Mouse (Mus musculus) limb, embryonic 13.5 days (tissue): ENCODE data around the gene Capn15. TPM values are rescaled to one million over a fixed set of nuclear protein-coding genes. Genes with fewer than 3 reads are reported as not detected.

Experiments
- ATAC-seq: fragments of 200-750 bp; cut with Nextera tagmentation; 2 replicates; pipeline ENCODE4 v1.8.0; 2017; ENCODE audit warnings: low read depth, moderate number of reproducible peaks, moderate TSS enrichment; ENCODE audit not compliant: low FRiP score
- H3K27ac ChIP-seq: fragments of 300-500 bp; sonication (generic); 2 replicates; pipeline ENCODE4 v1.5.1; 2015; ENCODE audit warnings: inconsistent platforms, mild to moderate bottlenecking, moderate library complexity
- H3K27me3 ChIP-seq: fragments of 300-500 bp; sonication (generic); 2 replicates; pipeline ENCODE4 v1.6.1; 2015; ENCODE audit warnings: mild to moderate bottlenecking, inconsistent platforms
- H3K36me3 ChIP-seq: fragments of 300-500 bp; sonication (generic); 2 replicates; pipeline ENCODE4 v1.6.1; 2015; ENCODE audit warnings: inconsistent platforms, mild to moderate bottlenecking, moderate library complexity
- H3K4me1 ChIP-seq: fragments of 300-500 bp; sonication (generic); 2 replicates; pipeline ENCODE4 v1.6.1; 2015; ENCODE audit warnings: inconsistent platforms
- H3K4me2 ChIP-seq: fragments of 300-500 bp; sonication (generic); replicated peaks from 2 replicates; pipeline ENCODE4 v1.6.1; 2015; ENCODE audit warnings: inconsistent platforms, mild to moderate bottlenecking, moderate library complexity
- H3K4me3 ChIP-seq: fragments of 300-500 bp; sonication (generic); 2 replicates; pipeline ENCODE4 v1.5.1; 2015; ENCODE audit warnings: moderate library complexity, mild to moderate bottlenecking, inconsistent platforms
- H3K9ac ChIP-seq: fragments of 300-500 bp; sonication (generic); 2 replicates; pipeline ENCODE4 v1.6.1; 2015; ENCODE audit warnings: mild to moderate bottlenecking, inconsistent platforms
- H3K9me3 ChIP-seq: fragments of 300-500 bp; sonication (generic); 2 replicates; pipeline ENCODE4 v1.6.1; 2016; ENCODE audit warnings: inconsistent platforms
- WGBS: fragments of 180-500 bp; shearing (Covaris S2); methylation state at CpG from one replicate; pipeline ENCODE4 v1.1.7; 2015; 5-methylcytosine and 5-hydroxymethylcytosine counted together
- polyA plus RNA-seq: library from polyadenylated mRNA; unstranded; fragments of >200 nt; fragmentation: Nextera tagmentation; extraction: Ambion mirVana; gene quantifications from 2 replicates; pipeline ENCODE4 v1.2.1, GENCODE M21; 2015

Gene Capn15
- polyA plus RNA-seq, 1 experiment from 2014 or later, result 25.4 TPM

DNA sequence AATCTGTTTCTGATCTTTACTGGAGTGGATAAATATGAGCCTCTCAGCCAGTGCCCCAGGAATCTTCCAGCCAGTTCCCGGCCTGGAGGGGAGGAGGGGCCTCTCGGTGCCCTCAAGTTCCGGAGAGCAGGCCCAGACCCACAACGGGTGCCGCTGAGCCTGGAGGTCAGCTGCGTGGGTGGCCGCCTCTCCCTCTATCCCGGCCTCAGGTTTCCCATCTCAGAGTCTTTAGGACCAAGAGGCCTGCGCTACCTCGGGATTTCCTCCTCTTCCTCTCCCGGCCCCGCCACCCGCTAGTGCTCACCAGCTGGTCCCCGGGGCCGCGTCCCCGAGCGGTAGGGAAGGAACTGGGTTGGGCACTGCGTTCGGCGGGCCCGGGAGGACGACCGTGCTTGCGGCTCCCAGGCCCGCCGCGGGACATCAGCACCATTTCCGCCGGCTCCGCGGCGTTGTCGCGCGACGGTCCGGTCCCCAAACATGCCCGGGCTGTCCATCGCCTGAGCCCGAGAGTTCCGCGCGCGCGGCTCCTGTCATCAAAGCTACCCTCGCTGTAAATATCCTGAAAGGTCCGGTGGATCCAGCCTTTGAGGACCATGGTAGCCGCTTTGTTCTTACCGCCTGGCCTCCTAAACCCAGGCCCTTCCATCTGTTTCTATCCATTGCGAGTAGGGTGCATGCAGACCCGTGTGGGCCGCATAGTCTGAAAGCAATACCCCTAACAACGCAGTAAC is 43.9 kb downstream of the Capn15 start:
- Histone ChIP-seq H3K36me3 (peaks cover 12% of the 10 kb centered on the region), H3K9me3 (no peaks in the 10 kb centered on the region), H3K4me2 (peak overlapping the region; percentile 75), H3K4me1 (peaks cover 19% of the 10 kb centered on the region), H3K4me3 (peak overlapping the region; percentile 87), H3K27ac (peak overlapping the region; percentile 84), H3K27me3 (no peaks in the 10 kb centered on the region), H3K9ac (peak overlapping the region; percentile 97)
- 2% methylated on average over 54 of the region's 54 CpGs for WGBS
- peak; percentile 74 for ATAC-seq

DNA sequence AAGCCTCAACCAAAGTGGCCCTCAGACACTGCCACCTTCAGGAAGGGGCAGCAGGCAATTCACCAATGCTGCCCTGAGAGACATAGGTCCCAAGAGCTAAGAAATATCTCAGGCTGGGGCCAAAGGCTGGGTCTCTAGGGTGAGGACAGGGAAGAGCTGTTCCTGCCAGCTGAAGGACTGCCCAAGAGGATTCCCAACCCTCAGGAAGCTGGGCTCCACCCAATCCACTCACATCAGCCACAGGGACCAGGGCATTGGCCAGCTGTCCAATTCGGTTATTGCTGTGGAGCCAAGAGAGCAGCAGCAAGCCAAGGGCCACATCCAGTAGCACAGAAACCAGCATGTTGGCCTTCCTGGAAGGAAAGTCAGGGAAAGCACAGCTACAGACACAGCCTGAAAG is 51.1 kb downstream of the Capn15 start:
- Histone ChIP-seq H3K4me2 (no peak overlapping the region), H3K4me3 (no peak overlapping the region), H3K9ac (no peak overlapping the region), H3K27ac (no peak overlapping the region), H3K36me3 (peaks cover 81% of the 10 kb centered on the region), H3K9me3 (no peaks in the 10 kb centered on the region), H3K4me1 (no peaks in the 10 kb centered on the region), H3K27me3 (no peaks in the 10 kb centered on the region)
- WGBS, result 94% methylated on average over 1 of the region's 1 CpGs
- no peak for ATAC-seq

DNA sequence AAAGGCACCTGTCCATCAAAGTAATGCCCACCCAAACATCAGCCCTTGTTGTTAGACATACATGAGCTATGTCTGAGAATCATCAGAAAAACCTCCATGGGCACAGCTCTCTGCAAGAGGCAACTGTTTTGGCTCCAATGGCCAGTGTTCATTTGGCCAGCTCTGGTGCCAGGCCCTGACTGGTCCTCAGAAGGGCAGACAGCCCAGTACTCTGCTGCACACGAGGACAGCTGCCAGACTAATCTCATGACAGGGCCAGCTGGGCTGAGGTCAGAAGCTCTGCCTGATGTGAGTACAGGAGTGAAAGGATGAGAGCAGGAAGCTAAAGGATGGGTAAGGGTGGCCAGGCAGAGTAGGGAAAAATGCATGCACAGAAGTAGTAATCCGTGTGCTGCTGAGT is 60.2 kb downstream of the Capn15 start:
- Histone ChIP-seq H3K4me3 (no peak overlapping the region), H3K27ac (no peak overlapping the region), H3K9me3 (no peaks in the 10 kb centered on the region), H3K36me3 (peaks cover 50% of the 10 kb centered on the region), H3K4me1 (0 out of 2 replicates have a peak, but pooled peaks cover 6% of the 10 kb centered on the region), H3K4me2 (no peak overlapping the region), H3K9ac (no peak overlapping the region), H3K27me3 (no peaks in the 10 kb centered on the region)
- WGBS, result 72% methylated on average over 2 of the region's 2 CpGs
- no peak for ATAC-seq

DNA sequence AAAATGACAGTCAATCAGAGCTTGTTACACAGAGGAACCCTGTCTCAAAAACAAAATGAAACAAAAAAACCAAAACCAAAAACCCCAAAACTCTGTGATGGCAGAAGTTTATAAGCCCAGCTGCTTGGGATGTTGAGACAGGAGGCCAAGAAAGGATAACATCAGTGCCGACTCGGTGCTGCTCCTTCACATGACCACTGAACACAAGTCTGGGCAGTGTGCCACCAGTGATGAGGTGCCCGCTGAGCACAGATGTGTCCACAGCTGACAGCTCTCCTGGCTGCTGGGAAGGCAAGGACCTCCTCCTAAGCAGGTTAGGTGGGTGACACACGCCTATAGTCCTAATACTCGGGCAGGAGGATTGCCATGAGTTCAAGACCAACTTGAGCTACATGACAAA is 63.5 kb downstream of the Capn15 start:
- H3K27me3 ChIP-seq, result no peaks in the 10 kb centered on the region
- H3K4me1 ChIP-seq, result peaks cover 20% of the 10 kb centered on the region
- 86% methylated on average over 5 of the region's 5 CpGs for WGBS
- H3K4me3 ChIP-seq, result no peak overlapping the region
- no peak overlapping the region for H3K4me2 ChIP-seq
- peaks cover 23% of the 10 kb centered on the region for H3K36me3 ChIP-seq
- no peak for ATAC-seq
- no peak overlapping the region for H3K27ac ChIP-seq
- H3K9me3 ChIP-seq, result no peaks in the 10 kb centered on the region
- no peak overlapping the region for H3K9ac ChIP-seq

DNA sequence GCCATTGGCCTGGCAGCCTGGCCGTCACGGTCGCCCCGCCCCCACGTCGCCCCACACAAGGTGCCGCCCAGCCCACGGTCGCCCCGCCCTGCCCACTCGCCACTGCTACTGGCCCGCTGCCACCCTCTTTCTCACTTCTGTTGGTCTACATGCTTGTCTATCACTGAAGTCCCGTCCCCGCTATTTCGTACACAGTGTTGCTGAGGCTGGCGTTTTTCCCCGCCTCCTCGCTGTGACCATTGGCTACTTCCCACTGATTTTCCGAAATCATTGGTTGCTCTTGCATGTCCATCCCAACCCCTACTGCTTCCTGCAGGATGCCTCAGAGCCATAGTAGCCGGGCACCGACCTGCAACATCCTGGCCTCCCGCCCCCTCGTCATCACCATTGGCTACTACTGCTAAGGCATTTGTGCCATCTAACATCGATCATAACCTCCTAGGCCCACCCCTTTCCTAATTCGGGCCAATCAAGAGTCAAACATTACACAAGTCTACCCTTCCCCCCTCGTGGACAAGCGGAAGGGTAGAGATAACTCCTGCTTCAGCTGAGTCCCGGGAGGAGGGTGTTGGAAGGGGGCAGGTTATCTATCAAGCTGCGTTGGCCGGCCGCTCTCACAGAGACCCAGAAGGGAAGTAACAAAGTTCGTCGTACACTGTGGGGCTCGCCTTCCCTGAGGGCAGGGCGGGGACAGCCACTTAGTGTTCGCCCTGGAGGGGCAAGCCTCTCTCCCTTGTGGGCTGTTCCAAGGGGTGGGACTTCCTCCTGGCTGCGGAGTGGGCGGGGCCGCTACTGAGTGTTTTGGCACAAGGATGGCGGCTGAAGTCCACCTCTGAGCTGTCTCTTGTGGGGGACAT is 65.6 kb downstream of the Capn15 start:
- peaks cover 20% of the 10 kb centered on the region for H3K4me1 ChIP-seq
- peak overlapping the region; percentile 97 for H3K4me3 ChIP-seq
- H3K27ac ChIP-seq, result peak overlapping the region; percentile 89
- peak overlapping the region; percentile 95 for H3K4me2 ChIP-seq
- H3K9ac ChIP-seq, result peak overlapping the region; percentile 74
- H3K27me3 ChIP-seq, result no peaks in the 10 kb centered on the region
- WGBS, result under 1% methylated on average over 37 of the region's 40 CpGs
- H3K9me3 ChIP-seq, result no peaks in the 10 kb centered on the region
- ATAC-seq, result peak; percentile 98
- H3K36me3 ChIP-seq, result peaks cover 10% of the 10 kb centered on the region

DNA sequence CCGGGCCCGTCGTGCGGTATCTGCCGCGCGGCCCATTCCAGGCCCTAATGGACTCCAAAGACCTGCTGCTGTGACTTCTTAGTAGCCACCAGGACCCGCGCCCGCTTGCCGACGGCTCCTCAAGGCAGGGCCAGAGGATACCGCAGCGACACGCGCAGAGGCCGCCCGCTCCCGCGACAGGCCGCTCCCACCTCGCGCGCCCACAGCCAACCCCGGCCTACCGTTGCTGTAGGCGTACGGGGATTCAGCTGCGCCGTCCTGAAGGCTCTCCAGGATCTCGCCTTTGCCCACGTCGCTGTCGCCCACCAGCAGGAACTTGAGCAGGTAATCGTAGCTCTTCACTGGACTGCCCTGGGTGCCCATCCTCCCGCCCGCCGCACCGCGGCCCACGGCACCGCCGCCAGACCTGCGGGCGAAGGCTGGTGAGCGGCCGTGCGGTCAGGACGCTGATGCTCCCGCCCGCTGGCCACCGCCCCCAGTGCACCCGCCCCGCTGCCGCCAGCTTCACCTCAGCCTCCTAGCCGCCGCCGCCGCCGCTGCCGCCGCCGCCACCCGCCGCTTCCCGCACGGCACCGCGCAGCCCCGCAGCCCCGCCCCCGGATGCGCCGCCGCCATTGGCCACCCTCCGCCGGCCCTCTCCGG is 66.3 kb downstream of the Capn15 start, which contains the start of gene Rab40c:
Rab40c (minus strand) TSS at position 584 of the 642 bp plus-strand sequence.
- H3K27me3 ChIP-seq, result no peaks in the 10 kb centered on the region
- H3K4me3 ChIP-seq, result peak within 1 kb of the TSS; percentile 97
- WGBS, result under 1% methylated on average over 61 of the region's 78 CpGs
- peak within 1 kb of the TSS; percentile 92 for H3K9ac ChIP-seq
- H3K4me1 ChIP-seq, result peaks cover 20% of the 10 kb centered on the region
- no peaks in the 10 kb centered on the region for H3K9me3 ChIP-seq
- peak; percentile 0; the same call in 1 of the 2 replicates for ATAC-seq
- H3K4me2 ChIP-seq, result peak within 1 kb of the TSS; percentile 95
- peaks cover 15% of the 10 kb centered on the region for H3K36me3 ChIP-seq
- H3K27ac ChIP-seq, result peak within 1 kb of the TSS; percentile 89

DNA sequence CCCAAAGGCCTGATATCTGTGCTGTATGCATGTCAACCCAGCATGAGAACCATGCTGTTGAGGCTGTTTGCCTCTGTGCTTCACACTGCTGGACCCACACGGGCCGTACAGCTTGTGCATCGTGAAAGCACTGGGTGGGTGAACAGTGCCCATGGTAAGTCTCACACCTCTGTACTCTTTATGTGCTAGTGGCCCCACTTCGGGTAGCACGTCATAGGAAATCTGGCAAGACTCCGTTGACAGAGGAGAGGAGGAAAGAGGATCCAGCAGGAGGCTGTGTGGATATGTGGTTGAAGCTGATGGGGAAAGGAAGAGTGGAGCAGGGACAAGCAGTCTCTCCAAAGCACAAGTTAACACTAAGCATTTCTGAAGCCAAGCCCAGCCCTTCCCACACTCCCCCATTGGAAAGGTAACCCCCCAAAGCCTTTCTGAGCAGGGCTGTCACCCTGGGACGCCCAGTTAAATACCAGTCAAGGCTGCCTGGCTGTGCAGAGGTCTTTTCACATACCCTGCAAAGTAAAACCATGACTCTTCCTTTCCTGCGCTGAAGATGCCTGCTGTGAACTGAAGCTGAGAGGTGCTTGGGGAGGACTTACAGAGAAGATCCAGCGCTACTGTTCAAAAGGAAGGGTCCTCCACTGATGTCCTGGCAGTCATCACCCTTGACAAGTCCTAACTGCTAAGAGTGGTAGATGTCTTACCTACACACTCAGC is 67.4 kb downstream of the Capn15 start:
- no peaks in the 10 kb centered on the region for H3K9me3 ChIP-seq
- no peak for ATAC-seq
- H3K27me3 ChIP-seq, result no peaks in the 10 kb centered on the region
- H3K4me2 ChIP-seq, result peak overlapping the region; percentile 95
- 80% methylated on average over 9 of the region's 9 CpGs for WGBS
- peak overlapping the region; percentile 92 for H3K9ac ChIP-seq
- H3K27ac ChIP-seq, result no peak overlapping the region
- H3K36me3 ChIP-seq, result peaks cover 15% of the 10 kb centered on the region
- peaks cover 20% of the 10 kb centered on the region for H3K4me1 ChIP-seq
- H3K4me3 ChIP-seq, result peak overlapping the region; percentile 97

DNA sequence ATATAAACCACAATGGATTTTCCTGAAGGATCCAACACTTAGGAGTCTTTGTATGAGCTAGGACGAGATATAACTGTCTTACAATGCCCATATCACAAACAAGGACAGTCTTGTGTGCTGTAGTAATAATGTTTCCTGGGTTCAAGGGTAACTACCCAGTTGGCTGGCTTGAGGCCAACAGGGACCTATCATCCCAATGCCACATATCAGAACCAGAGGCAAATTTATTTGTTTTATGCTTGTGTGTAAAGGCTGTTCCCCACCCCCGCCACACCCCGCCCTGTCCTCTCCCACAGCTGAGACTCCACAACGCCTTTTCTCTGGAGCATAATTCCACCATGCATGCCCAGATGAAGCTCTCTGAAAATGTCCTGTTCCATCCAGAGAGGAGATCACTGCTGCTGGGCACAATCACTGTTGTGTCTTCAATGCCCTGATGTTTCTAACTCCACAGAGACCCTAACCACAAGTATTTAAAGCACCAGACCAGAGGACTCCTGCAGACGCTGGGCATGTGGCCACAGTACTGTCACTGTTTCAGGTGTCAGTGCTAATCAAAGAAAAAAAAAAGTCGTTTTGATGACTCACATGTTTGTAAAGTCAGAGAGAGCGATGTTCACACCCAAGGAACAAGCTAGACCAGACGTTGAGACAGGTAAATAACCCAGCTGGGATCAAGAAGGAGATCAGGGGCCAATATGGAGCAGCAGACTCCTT is 68.5 kb downstream of the Capn15 start:
- H3K4me2 ChIP-seq, result no peak overlapping the region
- WGBS, result 83% methylated on average over 8 of the region's 8 CpGs
- H3K9me3 ChIP-seq, result no peaks in the 10 kb centered on the region
- H3K4me3 ChIP-seq, result no peak overlapping the region
- no peak for ATAC-seq
- H3K27me3 ChIP-seq, result no peaks in the 10 kb centered on the region
- H3K27ac ChIP-seq, result no peak overlapping the region
- H3K4me1 ChIP-seq, result peaks cover 20% of the 10 kb centered on the region
- H3K9ac ChIP-seq, result peak overlapping the region; percentile 92; the same call in 1 of the 2 replicates
- peaks cover 15% of the 10 kb centered on the region for H3K36me3 ChIP-seq

DNA sequence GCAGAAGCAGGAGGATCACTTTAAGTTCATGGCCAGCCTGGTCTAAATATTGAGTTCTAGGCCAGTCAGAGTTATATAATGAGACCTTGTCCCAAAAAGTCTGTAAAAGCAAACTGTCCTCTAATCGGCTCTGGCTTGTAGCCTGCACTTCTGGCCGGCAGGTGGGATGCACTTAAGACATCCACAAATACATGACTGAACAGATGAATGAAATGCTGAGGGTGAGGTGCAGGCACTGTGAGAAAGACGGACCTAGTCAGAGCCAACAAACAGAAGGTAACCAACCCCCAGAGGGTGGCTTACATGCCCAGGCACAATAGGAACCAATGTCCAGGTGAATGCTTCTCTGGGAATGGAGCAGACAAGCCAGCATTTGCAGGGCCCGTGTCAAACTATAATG is 71.3 kb downstream of the Capn15 start:
- peaks cover 14% of the 10 kb centered on the region for H3K4me1 ChIP-seq

DNA sequence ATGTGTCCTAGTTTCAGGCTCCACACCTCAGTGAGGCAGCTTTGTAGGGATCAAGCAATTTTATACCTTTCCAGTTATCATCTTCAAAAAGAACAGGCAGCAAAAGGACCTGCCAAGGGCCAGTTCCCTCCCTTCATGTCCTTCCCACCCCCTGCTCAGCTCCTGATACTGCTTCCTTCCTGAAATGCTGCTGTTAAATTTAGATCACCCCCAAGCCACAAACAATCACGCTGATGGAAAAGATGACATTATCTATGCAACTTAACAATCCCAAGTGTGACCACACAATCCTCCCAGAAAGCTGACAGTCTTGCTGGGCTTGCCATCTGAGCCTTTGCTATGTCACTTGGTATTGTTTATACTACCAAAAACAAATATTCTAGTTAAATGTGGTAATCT is 71.7 kb downstream of the Capn15 start:
- peaks cover 14% of the 10 kb centered on the region for H3K4me1 ChIP-seq
- ATAC-seq, result no peak
- 86% methylated on average over 1 of the region's 1 CpGs for WGBS
- H3K9ac ChIP-seq, result no peak overlapping the region
- no peaks in the 10 kb centered on the region for H3K9me3 ChIP-seq
- no peak overlapping the region for H3K4me2 ChIP-seq
- H3K27ac ChIP-seq, result no peak overlapping the region
- H3K4me3 ChIP-seq, result no peak overlapping the region
- no peaks in the 10 kb centered on the region for H3K27me3 ChIP-seq
- peaks cover 15% of the 10 kb centered on the region for H3K36me3 ChIP-seq

More for the DNA sequence above, 71.3 kb downstream of the Capn15 start:
- no peak overlapping the region for H3K9ac ChIP-seq
- 89% methylated on average over 4 of the region's 4 CpGs for WGBS
- no peak overlapping the region for H3K4me3 ChIP-seq
- no peaks in the 10 kb centered on the region for H3K9me3 ChIP-seq
- H3K27ac ChIP-seq, result no peak overlapping the region
- H3K36me3 ChIP-seq, result peaks cover 15% of the 10 kb centered on the region
- no peak overlapping the region for H3K4me2 ChIP-seq
- ATAC-seq, result no peak
- H3K27me3 ChIP-seq, result no peaks in the 10 kb centered on the region
